Mouse (Mus musculus): ENCODE data around the gene Grip1.

DNA sequence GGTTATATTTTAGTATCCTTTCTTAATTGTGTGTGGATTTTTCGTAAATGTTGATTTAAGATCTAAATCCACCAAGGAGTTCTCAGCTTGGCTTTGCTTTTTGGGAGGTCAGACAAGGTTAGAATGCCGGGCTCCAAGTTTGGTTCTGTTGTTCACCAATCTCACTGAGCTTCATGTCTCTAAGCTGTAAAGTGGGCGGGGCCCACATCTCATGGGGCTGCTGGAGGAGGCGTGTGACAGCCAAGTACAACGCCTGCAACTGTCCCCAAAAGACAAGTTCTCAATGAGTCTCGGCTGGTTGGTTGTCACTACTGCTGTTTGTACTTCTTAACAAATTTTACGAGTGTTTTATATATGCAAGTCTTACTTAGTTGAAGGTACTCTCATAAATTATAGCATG is 272.3 kb downstream of the Grip1 start:
- TF ChIP-seq CTCF (IDR thresholded peaks at IDR 0.05; ENCODE audit: borderline replicate concordance, insufficient read depth, low read depth, low read length) = no peak
- TF ChIP-seq POLR2A (IDR thresholded peaks at IDR 0.05; ENCODE audit: borderline replicate concordance, insufficient read depth, low read length) = no peak
